Mouse (Mus musculus) splenic B cell, adult 2 months (primary cell): ENCODE measurements around the gene Wdr93.
A peak's percentile ranks its signal among the peaks of the same experiment; 100 is the strongest.
"Not testable (repeated sequence)": the region's sequence is repeated elsewhere in the genome, so short reads cannot be mapped to it uniquely, and the experiment has no call there.

ENCODE experiments used
- DNase-seq: peaks from one replicate; pipeline ENCODE4 v3.0.0-alpha.2; 2011; ENCODE audit warnings: low read depth, low spot score
- H3K27me3 ChIP-seq: 2 replicates; pipeline ENCODE4 v1.6.1; 2012; ENCODE audit warnings: mild to moderate bottlenecking, low read length, moderate library complexity, mixed read lengths; ENCODE audit not compliant: control insufficient read depth, poor library complexity, insufficient read depth, severe bottlenecking
- H3K36me3 ChIP-seq: 2 replicates; pipeline ENCODE4 v1.6.1; 2012; ENCODE audit warnings: mild to moderate bottlenecking, low read length, moderate library complexity, mixed read lengths; ENCODE audit not compliant: control insufficient read depth, poor library complexity, insufficient read depth, severe bottlenecking

The Wdr93 gene

GRCm38 (mm10) chr7:79771561-79772512 is 28.9 kb downstream of the Wdr93 start:
- DNase-seq = no peak
- H3K27me3 ChIP-seq = no peaks in the 10 kb centered on the region
- H3K36me3 ChIP-seq = no peaks in the 10 kb centered on the region

GRCm38 (mm10) chr7:79780647-79781626 is 38.0 kb downstream of the Wdr93 start:
- Histone ChIP-seq H3K36me3 (no peaks in the 10 kb centered on the region), H3K27me3 (no peaks in the 10 kb centered on the region; the same call in 1 of the 2 replicates)
- peak; percentile 79 for DNase-seq

- H3K27me3 ChIP-seq = no peaks in the 10 kb centered on the region; the same call in 1 of the 2 replicates
- no peaks in the 10 kb centered on the region for H3K36me3 ChIP-seq
- no peak for DNase-seq
Measured at GRCm38 (mm10) chr7:79781826-79782515, 39.0 kb downstream of the Wdr93 start.

GRCm38 (mm10) chr7:79782516-79782855 is 39.5 kb downstream of the Wdr93 start:
- no peaks in the 10 kb centered on the region; the same call in 1 of the 2 replicates for H3K27me3 ChIP-seq
- no peaks in the 10 kb centered on the region for H3K36me3 ChIP-seq
- no peak for DNase-seq

- Histone ChIP-seq H3K27me3 (no peaks in the 10 kb centered on the region), H3K36me3 (no peaks in the 10 kb centered on the region)
- DNase-seq = peak; percentile 67
Measured at GRCm38 (mm10) chr7:79786295-79786694, 43.3 kb downstream of the Wdr93 start.

- not testable (repeated sequence) for DNase-seq, H3K36me3 ChIP-seq, H3K27me3 ChIP-seq
Measured at GRCm38 (mm10) chr7:79789812-79790211, 46.8 kb downstream of the Wdr93 start.

- Histone ChIP-seq H3K36me3 (no peaks in the 10 kb centered on the region), H3K27me3 (no peaks in the 10 kb centered on the region)
- peak; percentile 16 for DNase-seq
Measured at GRCm38 (mm10) chr7:79792635-79793421, 49.9 kb downstream of the Wdr93 start.

- Histone ChIP-seq H3K27me3 (no peaks in the 10 kb centered on the region), H3K36me3 (no peaks in the 10 kb centered on the region)
- DNase-seq = no peak
Measured at GRCm38 (mm10) chr7:79793688-79794087, 50.7 kb downstream of the Wdr93 start, which contains the start of gene Mesp1. Mesp1 (minus strand) TSS chr7:79793788.

- DNase-seq = no peak
- H3K27me3 ChIP-seq = no peaks in the 10 kb centered on the region
- no peaks in the 10 kb centered on the region for H3K36me3 ChIP-seq
Measured at GRCm38 (mm10) chr7:79798606-79799005, 55.6 kb downstream of the Wdr93 start.

- Histone ChIP-seq H3K27me3 (no peaks in the 10 kb centered on the region), H3K36me3 (no peaks in the 10 kb centered on the region)
- peak; percentile 68 for DNase-seq
Measured at GRCm38 (mm10) chr7:79799048-79799447, 56.1 kb downstream of the Wdr93 start.

- no peaks in the 10 kb centered on the region for H3K27me3 ChIP-seq
- DNase-seq = no peak
Measured at GRCm38 (mm10) chr7:79799506-79799905, 56.5 kb downstream of the Wdr93 start.

GRCm38 (mm10) chr7:79800336-79800735 is 57.4 kb downstream of the Wdr93 start:
- Histone ChIP-seq H3K27me3 (no peaks in the 10 kb centered on the region), H3K36me3 (no peaks in the 10 kb centered on the region)
- DNase-seq = no peak

More at GRCm38 (mm10) chr7:79799506-79799905, 56.5 kb downstream of the Wdr93 start:
- no peaks in the 10 kb centered on the region for H3K36me3 ChIP-seq

- H3K36me3 ChIP-seq = no peaks in the 10 kb centered on the region
- DNase-seq = no peak
- H3K27me3 ChIP-seq = no peaks in the 10 kb centered on the region
Measured at GRCm38 (mm10) chr7:79801391-79801790, 58.4 kb downstream of the Wdr93 start.

- no peaks in the 10 kb centered on the region for H3K36me3 ChIP-seq
- H3K27me3 ChIP-seq = no peaks in the 10 kb centered on the region
- DNase-seq = no peak
Measured at GRCm38 (mm10) chr7:79802037-79802436, 59.1 kb downstream of the Wdr93 start.
